Mouse (Mus musculus) right cerebral cortex, adult 18-20 months (tissue): Measurements from ENCODE around the gene E4f1.

Experiments used
- DNase-seq: peaks from one replicate; pipeline ENCODE4 v3.0.0; 2022; ENCODE audit warnings: mixed read lengths

The E4f1 gene

DNA sequence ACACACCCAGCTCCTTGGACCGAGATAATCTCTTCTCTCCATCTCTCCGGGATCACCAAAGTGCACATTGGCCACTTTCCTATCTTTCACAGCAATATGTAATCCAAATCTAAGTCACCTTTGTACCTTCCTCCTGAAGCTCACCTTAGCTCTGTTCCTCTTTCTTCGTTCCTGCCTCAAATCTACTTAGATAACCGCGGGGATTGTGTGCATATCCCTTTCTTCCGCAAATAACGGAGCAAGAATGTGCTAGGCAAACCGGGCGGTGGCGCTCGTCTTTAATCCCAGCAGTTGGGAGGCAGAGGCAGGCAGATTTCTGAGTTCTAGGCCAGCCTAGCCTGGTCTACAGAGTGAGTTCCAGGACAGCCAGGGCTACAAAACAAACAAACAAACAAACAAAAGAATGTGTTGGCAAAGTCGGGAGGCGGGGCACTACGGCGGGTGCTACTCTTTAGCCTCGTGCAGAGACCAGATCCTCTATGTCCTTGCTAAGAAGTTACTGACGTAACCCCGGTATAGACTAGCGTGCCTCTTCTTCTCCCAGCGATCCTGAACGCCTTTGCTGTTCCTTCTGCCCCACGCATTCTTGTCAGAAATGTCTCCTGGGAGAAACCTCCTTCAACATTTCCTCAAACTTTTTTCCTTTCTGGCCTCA is 56.4 kb downstream of the E4f1 start:
- no peak for DNase-seq

DNA sequence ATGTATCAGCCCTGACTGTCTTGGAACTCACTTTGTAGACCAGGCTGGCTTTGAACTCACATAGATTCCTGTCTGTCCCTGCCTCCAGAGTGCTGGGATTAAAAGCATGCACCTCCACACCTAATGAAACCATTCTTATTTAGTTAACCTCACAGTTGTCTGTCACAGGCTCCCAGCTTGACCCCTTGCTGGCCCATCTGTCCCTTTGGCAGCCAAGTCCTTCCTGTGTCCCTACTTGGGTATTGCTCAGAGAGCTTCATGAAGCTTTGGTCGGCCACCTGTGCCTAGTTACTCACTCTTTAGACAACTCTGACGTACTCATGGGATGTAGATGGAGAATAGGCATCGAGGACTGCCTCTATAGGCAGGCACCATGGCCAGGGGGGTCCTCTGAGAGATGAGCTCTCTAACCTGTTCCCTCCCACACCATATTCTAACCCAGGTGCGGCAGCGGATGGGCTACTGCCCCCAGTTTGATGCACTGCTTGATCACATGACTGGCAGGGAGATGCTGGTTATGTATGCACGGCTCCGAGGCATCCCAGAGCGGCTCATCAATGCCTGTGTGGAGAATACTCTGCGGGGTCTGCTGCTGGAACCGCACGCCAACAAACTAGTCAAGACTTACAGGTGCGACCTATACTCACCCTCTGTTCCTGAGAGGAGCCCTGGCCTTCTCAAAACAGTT is 62.9 kb downstream of the E4f1 start:
- no peak for DNase-seq

DNA sequence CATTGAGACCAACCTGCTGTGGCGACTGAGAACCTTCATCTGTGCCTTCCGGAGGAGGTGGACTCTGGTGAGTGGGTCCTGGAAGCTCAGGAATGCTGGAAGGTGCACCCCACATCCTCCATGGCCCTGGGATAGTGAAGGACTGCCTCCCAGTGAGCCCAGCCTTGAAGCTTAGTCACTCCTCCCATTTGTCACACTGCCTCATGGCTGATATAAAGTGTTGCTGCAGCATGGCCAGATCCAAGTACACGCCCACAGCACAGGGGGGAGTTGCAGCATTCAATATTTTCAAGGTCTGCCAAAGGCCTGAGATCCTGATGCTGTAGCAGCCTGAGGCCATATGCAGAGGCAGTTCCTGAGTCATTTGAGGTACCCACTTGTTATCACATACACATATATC is 67.7 kb downstream of the E4f1 start:
- DNase-seq = peak; percentile 27

DNA sequence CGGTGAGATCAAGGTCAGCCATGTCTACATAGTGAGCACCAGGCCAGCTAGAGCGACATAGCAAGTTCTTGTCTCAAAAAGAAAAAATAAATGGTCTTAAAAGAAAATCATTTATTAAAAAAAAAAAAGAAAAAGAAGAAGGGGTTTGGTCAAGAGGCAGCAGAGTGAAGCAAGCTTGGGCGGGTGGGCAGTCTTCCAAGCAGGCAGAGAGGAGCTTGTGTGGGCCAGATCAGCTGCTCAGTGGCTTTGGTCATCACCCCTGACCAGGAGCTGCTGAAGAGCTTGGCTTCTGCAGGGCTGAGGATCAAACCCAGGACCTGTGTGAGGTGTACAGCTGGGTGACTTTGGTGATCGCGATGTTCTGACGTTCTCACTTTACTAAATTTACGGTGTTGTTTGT is 75.7 kb downstream of the E4f1 start:
- no peak for DNase-seq
